Mouse (Mus musculus) CH12.LX (cell line): Measurements from ENCODE around the gene Avl9. TPM values are rescaled to one million over a fixed set of nuclear protein-coding genes. Genes with fewer than 3 reads are reported as not detected.

Experiments
- DNase-seq: peaks from one replicate; pipeline ENCODE4 v3.0.0-alpha.2; 2013; ENCODE audit errors: extremely low read depth
- H3K27ac ChIP-seq: 2 replicates; pipeline ENCODE4 v1.5.1; 2012; ENCODE audit warnings: low read depth, mild to moderate bottlenecking, control low read depth, moderate library complexity; ENCODE audit not compliant: insufficient read depth
- H3K27me3 ChIP-seq: replicated peaks from 2 replicates; pipeline ENCODE3; 2012; ENCODE audit warnings: inconsistent platforms
- H3K36me3 ChIP-seq, 2 experiments: replicated peaks in 1 of 2; 2 replicates each; pipeline versions ENCODE3 to v1.6.1; 2012; ENCODE audit warnings: inconsistent platforms in 1 of 2, low read length in 1 of 2, mild to moderate bottlenecking in 1 of 2, mixed read lengths in 1 of 2, moderate library complexity in 1 of 2; ENCODE audit not compliant: control insufficient read depth in 1 of 2, insufficient read depth in 1 of 2
- H3K4me1 ChIP-seq, 2 experiments: 2 replicates each; pipeline ENCODE4 v1.6.1; 2012; ENCODE audit warnings: inconsistent platforms in 1 of 2, moderate library complexity in 1 of 2; ENCODE audit not compliant: insufficient read depth in 2 of 2, control insufficient read depth in 1 of 2
- H3K4me2 ChIP-seq: 2 replicates; pipeline ENCODE4 v1.6.1; 2012; ENCODE audit warnings: low read depth, mild to moderate bottlenecking, control low read depth; ENCODE audit not compliant: poor library complexity, insufficient read depth, severe bottlenecking
- H3K4me3 ChIP-seq, 3 experiments: fragments of 150-350 bp in 1 of 3; sonication (generic) in 1 of 3; replicated peaks in 1 of 3; 2 replicates each; pipeline versions ENCODE3 to v1.5.1; 2011 to 2012; ENCODE audit warnings: low read depth in 2 of 3, low read length in 2 of 3, mild to moderate bottlenecking in 2 of 3, moderate library complexity in 2 of 3, control low read depth in 1 of 3, improper control_type of control experiment in 1 of 3, inconsistent platforms in 1 of 3, mixed read lengths in 1 of 3; ENCODE audit not compliant: poor library complexity in 1 of 3
- H3K79me2 ChIP-seq: replicated peaks from 2 replicates; pipeline ENCODE4 v1.6.1; 2012; ENCODE audit warnings: mild to moderate bottlenecking, moderate library complexity; ENCODE audit not compliant: control insufficient read depth, poor library complexity, insufficient read depth, severe bottlenecking; ENCODE audit errors: extremely low read depth
- H3K9ac ChIP-seq: 2 replicates; pipeline ENCODE4 v1.6.1; 2012; ENCODE audit warnings: low read depth, mild to moderate bottlenecking, control low read depth, moderate library complexity; ENCODE audit not compliant: insufficient read depth
- H3K9me3 ChIP-seq: replicated peaks from 2 replicates; pipeline ENCODE3; 2012; ENCODE audit warnings: low read length, inconsistent platforms, mixed read lengths
- BHLHE40 ChIP-seq: IDR thresholded peaks from 2 replicates; pipeline ENCODE4 v1.6.1; 2011; ENCODE audit warnings: mild to moderate bottlenecking, low read depth, low read length, improper control_type of control experiment
- CHD1 ChIP-seq: IDR thresholded peaks from 2 replicates; pipeline ENCODE4 v1.6.1; 2012; ENCODE audit warnings: low read depth, low read length, improper control_type of control experiment, inconsistent platforms
- CHD2 ChIP-seq: IDR thresholded peaks from 2 replicates; pipeline ENCODE4 v1.6.1; 2011; ENCODE audit warnings: low read length, improper control_type of control experiment
- ELF1 ChIP-seq: IDR thresholded peaks from 2 replicates; pipeline ENCODE4 v1.6.1; 2014; ENCODE audit warnings: low read depth, mild to moderate bottlenecking, inconsistent platforms, low read length, improper control_type of control experiment
- MAX ChIP-seq: IDR thresholded peaks from 2 replicates; pipeline ENCODE4 v1.6.1; 2011; ENCODE audit warnings: low read length, improper control_type of control experiment
- MAZ ChIP-seq: IDR thresholded peaks from 2 replicates; pipeline ENCODE4 v1.6.1; 2012; ENCODE audit warnings: low read depth, mild to moderate bottlenecking, inconsistent platforms, low read length, improper control_type of control experiment, moderate library complexity
- MEF2A ChIP-seq: IDR thresholded peaks from 2 replicates; pipeline ENCODE4 v1.6.1; 2014; ENCODE audit warnings: low read depth, mild to moderate bottlenecking, inconsistent platforms, low read length, improper control_type of control experiment, borderline replicate concordance
- MYC ChIP-seq: IDR thresholded peaks from 2 replicates; pipeline ENCODE4 v1.6.1; 2011; ENCODE audit warnings: low read depth, mild to moderate bottlenecking, improper control_type of control experiment, low read length
- NRF1 ChIP-seq: IDR thresholded peaks from 2 replicates; pipeline ENCODE4 v1.6.1; 2014; ENCODE audit warnings: low read depth, mild to moderate bottlenecking, inconsistent platforms, low read length, improper control_type of control experiment, moderate library complexity
- PAX5 ChIP-seq: IDR thresholded peaks from 2 replicates; pipeline ENCODE4 v1.6.1; 2012; ENCODE audit warnings: low read length, inconsistent platforms, mixed read lengths
- POLR2A ChIP-seq: IDR thresholded peaks from 2 replicates; pipeline ENCODE4 v1.6.1; 2011; ENCODE audit warnings: low read depth, mild to moderate bottlenecking, improper control_type of control experiment, low read length
- POLR2AphosphoS2 ChIP-seq: IDR thresholded peaks from 2 replicates; pipeline ENCODE4 v1.6.1; 2011; ENCODE audit warnings: low read depth, low read length, improper control_type of control experiment
- RCOR1 ChIP-seq: conservative IDR thresholded peaks from 2 replicates; pipeline ENCODE4 v1.6.1; 2012; ENCODE audit warnings: low read depth, mild to moderate bottlenecking, inconsistent platforms, low read length, improper control_type of control experiment
- SMC3 ChIP-seq: IDR thresholded peaks from 2 replicates; pipeline ENCODE4 v1.6.1; 2011; ENCODE audit warnings: low read depth, low read length, improper control_type of control experiment
- UBTF ChIP-seq: IDR thresholded peaks from 2 replicates; pipeline ENCODE4 v1.6.1; 2012; ENCODE audit warnings: low read depth, mild to moderate bottlenecking, inconsistent platforms, low read length, improper control_type of control experiment, moderate library complexity
- USF1 ChIP-seq: IDR thresholded peaks from 2 replicates; pipeline ENCODE4 v1.6.1; 2014; ENCODE audit warnings: low read depth, mild to moderate bottlenecking, inconsistent platforms, low read length, improper control_type of control experiment
- USF2 ChIP-seq: conservative IDR thresholded peaks from 2 replicates; pipeline ENCODE4 v1.6.1; 2011; ENCODE audit warnings: low read depth, low read length, improper control_type of control experiment
- ZC3H11A ChIP-seq: IDR thresholded peaks from 2 replicates; pipeline ENCODE4 v1.6.1; 2012; ENCODE audit warnings: low read depth, mild to moderate bottlenecking, inconsistent platforms, low read length, improper control_type of control experiment
- ZKSCAN1 ChIP-seq: IDR thresholded peaks from 2 replicates; pipeline ENCODE4 v1.6.1; 2012; ENCODE audit warnings: low read depth, inconsistent platforms, low read length, improper control_type of control experiment, borderline replicate concordance
- ZMIZ1 ChIP-seq: IDR thresholded peaks from 2 replicates; pipeline ENCODE4 v1.6.1; 2012; ENCODE audit warnings: low read depth, mild to moderate bottlenecking, inconsistent platforms, low read length, improper control_type of control experiment
- dilution Hi-C: fragments of 300-500 bp; cut with MboI; formaldehyde crosslinking; loops from 2 replicates; pipeline ENCODE4 v1.14.3; 2020; ENCODE audit warnings: low sequenced_read_pairs; ENCODE audit not compliant: extremely low pct_unique_long_range_greater_than_20kb, extremely low pct_ligation_motif_present
- in situ Hi-C: fragments of 300-500 bp; cut with MboI; formaldehyde crosslinking; loops from 3 replicates; pipeline ENCODE4 v1.14.3; 2019; ENCODE audit warnings: low sequenced_read_pairs, low pct_ligation_motif_present, low pct_unique_long_range_greater_than_20kb, mixed read lengths
- polyA plus RNA-seq: library from polyadenylated mRNA; unstranded; fragments of >175 nt; gene quantifications from 2 replicates; pipeline ENCODE4 v1.2.1, GENCODE M21; 2012; ENCODE audit warnings: low read depth; ENCODE audit not compliant: insufficient read length
- total RNA-seq, 2 experiments: library from RNA; depleted of rRNA; stranded (reverse); fragments of 300-350 nt in 1 of 2; fragments of >200 nt in 1 of 2; gene quantifications; 2 replicates each; pipeline ENCODE4 v1.2.3; 2012 to 2014

Avl9 gene
- total and polyA plus RNA-seq, 3 experiments = 12.8 to 20.4 (median 13.1) TPM

DNA sequence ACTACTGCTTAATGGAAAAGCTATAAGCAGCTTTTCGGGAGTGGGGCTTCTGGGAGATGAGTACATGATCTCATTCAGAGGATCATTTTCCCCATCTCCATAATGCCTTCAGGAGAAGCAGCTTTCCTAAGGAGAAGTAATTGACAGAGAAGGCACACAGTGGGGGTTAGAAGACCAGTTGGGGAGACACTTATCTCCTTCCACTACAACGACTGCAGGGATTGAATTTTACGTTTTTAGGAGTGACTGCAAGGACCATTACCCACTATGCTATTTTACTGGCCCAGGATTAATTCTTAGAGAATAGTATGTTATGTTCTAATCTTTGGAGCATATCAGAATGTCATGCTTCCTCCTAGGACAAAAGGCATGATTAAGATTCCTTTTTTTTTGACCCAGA lies 6.2 kb downstream of the Avl9 start:
- in situ Hi-C loops = loop anchor here (25.0 kb wide), 1 partner anchor 359 kb away; no protein-coding TSS in a partner anchor
- Histone ChIP-seq H3K36me3 (peaks cover 14 to 33% of the 10 kb centered on the region in 2 experiments), H3K9me3 (no peaks in the 10 kb centered on the region), H3K4me2 (no peak overlapping the region), H3K27ac (no peak overlapping the region), H3K4me1 (peaks cover 0 to 19% of the 10 kb centered on the region in 2 experiments; a peak in 2 of 4 replicates), H3K27me3 (no peaks in the 10 kb centered on the region), H3K79me2 (peaks cover 20% of the 10 kb centered on the region), H3K9ac (no peak overlapping the region), H3K4me3 (no peak overlapping the region)
- dilution Hi-C loops = no loop called here
- no peak for DNase-seq
- TF ChIP-seq MEF2A = no peak
- no peak for TF ChIP-seq MAZ
- no peak for TF ChIP-seq RCOR1
- TF ChIP-seq PAX5 = no peak
- no peak for TF ChIP-seq CHD2
- no peak for TF ChIP-seq USF1
- no peak for TF ChIP-seq MAX
- no peak for TF ChIP-seq ZC3H11A
- TF ChIP-seq UBTF = no peak

DNA sequence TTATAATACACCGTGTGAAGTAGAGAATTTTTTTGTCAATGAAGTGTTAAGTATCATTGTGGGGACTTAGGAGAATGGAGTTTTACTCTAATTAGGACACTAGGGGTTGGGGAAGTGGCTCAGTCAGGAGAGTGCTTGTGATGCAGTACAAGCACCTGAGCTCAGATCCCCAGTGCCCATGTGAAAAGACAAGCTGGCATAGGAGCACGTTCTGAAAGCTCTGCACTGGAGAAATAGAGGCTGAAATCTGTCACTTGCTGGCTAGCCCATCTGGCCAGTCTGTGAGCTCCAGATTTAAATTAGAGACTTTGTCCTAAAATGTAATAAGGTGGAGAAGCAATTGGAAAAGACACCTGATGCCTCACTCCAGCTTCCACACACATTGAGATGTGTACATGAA lies 17.8 kb downstream of the Avl9 start:
- no peak overlapping the region for H3K4me2 ChIP-seq
- TF ChIP-seq POLR2AphosphoS2 (no peak), USF1 (no peak), USF2 (no peak), MYC (no peak), ZKSCAN1 (no peak), MAZ (no peak), BHLHE40 (no peak), ELF1 (no peak), ZMIZ1 (no peak), ZC3H11A (no peak), POLR2A (no peak), CHD1 (no peak), SMC3 (no peak), NRF1 (no peak)
- TF ChIP-seq, all 38 proteins: peak for 0
- Histone ChIP-seq H3K4me1 (peaks cover 0 to 9% of the 10 kb centered on the region in 2 experiments; a peak in 2 of 4 replicates), H3K27ac (no peak overlapping the region), H3K9me3 (no peaks in the 10 kb centered on the region), H3K36me3 (peaks cover 23 to 74% of the 10 kb centered on the region in 2 experiments), H3K9ac (no peak overlapping the region), H3K79me2 (no peaks in the 10 kb centered on the region), H3K27me3 (no peaks in the 10 kb centered on the region), H3K4me3 (no peak overlapping the region)
- in situ Hi-C loops = no loop called here
- dilution Hi-C loops = no loop called here
- no peak for DNase-seq
